Mouse (Mus musculus) lung, adult 18-20 months (tissue): Measurements from ENCODE around the gene Rara.
"Not testable (repeated sequence)": the region's sequence is repeated elsewhere in the genome, so short reads cannot be mapped to it uniquely, and the experiment has no call there.

Experiments used
- DNase-seq, 2 experiments: peaks; one replicate each; pipeline ENCODE4 v3.0.0; 2022; ENCODE audit warnings: mixed read lengths in 2 of 2

Gene Rara

GRCm38 (mm10) chr11:98922851-98923711, 4.5 kb upstream of the Rara start:
- not testable (repeated sequence) for DNase-seq

GRCm38 (mm10) chr11:98924633-98925175, 2.9 kb upstream of the Rara start:
- no peak for DNase-seq

- DNase-seq: peak; percentile 38 to 64
Measured at GRCm38 (mm10) chr11:98925265-98925721, 2.3 kb upstream of the Rara start.

GRCm38 (mm10) chr11:98925868-98926311, 1.7 kb upstream of the Rara start:
- no peak for DNase-seq

- no peak for DNase-seq
Measured at GRCm38 (mm10) chr11:98926553-98926952, 1.1 kb upstream of the Rara start.

GRCm38 (mm10) chr11:98928186-98928893, 722 bp downstream of the Rara start:
- DNase-seq: no peak

- DNase-seq: no peak
Measured at GRCm38 (mm10) chr11:98929503-98929902, 1.9 kb downstream of the Rara start.

GRCm38 (mm10) chr11:98930127-98930601, 2.5 kb downstream of the Rara start:
- no peak for DNase-seq

- peak; percentile 35 to 52 for DNase-seq
Measured at GRCm38 (mm10) chr11:98930773-98931512, 3.3 kb downstream of the Rara start.

GRCm38 (mm10) chr11:98931513-98932292, 4.1 kb downstream of the Rara start:
- no peak for DNase-seq

- DNase-seq: peak in 1 of 2 experiments; percentile 38
Measured at GRCm38 (mm10) chr11:98932293-98933091, 4.9 kb downstream of the Rara start.

- peak; percentile 85 to 88 for DNase-seq
Measured at GRCm38 (mm10) chr11:98933151-98933550, 5.5 kb downstream of the Rara start.

GRCm38 (mm10) chr11:98933847-98934246, 6.2 kb downstream of the Rara start:
- not testable (repeated sequence) for DNase-seq

GRCm38 (mm10) chr11:98934367-98934766, 6.7 kb downstream of the Rara start:
- no peak for DNase-seq

- DNase-seq: no peak
Measured at GRCm38 (mm10) chr11:98935123-98935522, 7.5 kb downstream of the Rara start.

GRCm38 (mm10) chr11:98936170-98936569, 8.6 kb downstream of the Rara start:
- peak; percentile 84 to 88 for DNase-seq

GRCm38 (mm10) chr11:98936606-98937409, 9.2 kb downstream of the Rara start:
- DNase-seq: peak; percentile 59 to 65

GRCm38 (mm10) chr11:98937410-98937913, 9.8 kb downstream of the Rara start:
- DNase-seq: peak; percentile 92 to 94

GRCm38 (mm10) chr11:98937914-98938694, 10.5 kb downstream of the Rara start:
- DNase-seq: peak; percentile 77 to 84
